Mouse (Mus musculus): ENCODE measurements at regions not wholly inside any gene's neighbourhood (a gene's known extent, or its start where the extent isn't known, plus 50 kb on each side); places are given as distances from the start of the nearest gene placed in this dataset.

DNA sequence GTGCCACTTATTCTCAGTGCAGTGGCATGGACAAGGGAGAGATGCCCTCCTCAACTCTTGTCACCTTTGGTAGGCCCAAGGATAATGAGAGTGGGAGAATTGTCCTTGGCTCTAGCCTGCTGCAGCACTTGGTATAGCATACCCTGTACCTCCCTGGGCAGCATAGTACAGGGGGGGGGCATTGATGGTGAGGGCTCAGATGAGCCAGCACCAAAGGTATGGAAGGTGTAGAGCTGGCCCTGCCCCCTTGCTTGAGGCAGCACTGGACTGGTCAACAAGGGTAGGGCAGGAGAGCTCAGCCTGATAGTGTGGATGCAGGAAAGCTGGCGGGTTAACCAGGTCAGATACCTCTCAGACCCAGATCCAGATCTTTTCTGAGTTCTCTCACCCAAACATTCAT lies 668.6 kb downstream of the Zpld1 start:
- TF ChIP-seq CTCF (IDR thresholded peaks at IDR 0.05) (no peak), EP300 (IDR thresholded peaks at IDR 0.05) (no peak)
